Mouse (Mus musculus): ENCODE measurements at regions not wholly inside any gene's neighbourhood (a gene's known extent, or its start where the extent isn't known, plus 50 kb on each side); places are given as distances from the start of the nearest gene placed in this dataset.

DNA sequence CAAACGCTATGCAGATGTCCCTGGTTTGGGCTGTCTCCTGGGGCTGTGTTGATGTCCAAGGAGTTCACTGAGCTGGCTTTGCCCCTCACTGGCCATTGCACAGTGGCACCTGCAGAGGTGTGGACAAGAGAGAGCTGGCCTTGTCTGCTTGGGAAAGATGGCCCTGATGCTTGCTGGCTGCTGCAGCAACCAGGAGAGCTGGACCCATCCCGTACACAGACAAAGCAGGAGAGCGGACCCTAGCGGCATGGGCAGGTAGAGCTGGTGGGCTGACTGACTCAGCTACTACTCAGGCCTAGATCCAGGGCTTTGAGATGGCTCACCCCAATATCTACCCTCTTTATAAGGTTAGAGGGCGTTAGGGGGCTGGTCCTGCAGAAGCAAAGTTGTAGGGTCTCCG, 161.7 kb downstream of the CK137956 start:
- H3K4me3 ChIP-seq (replicated peaks; ENCODE audit: low read length): no peak overlapping the region
- H3K27me3 ChIP-seq (ENCODE audit: insufficient read depth, low read length): no peaks in the 10 kb centered on the region; the same call in 1 of the 2 replicates
- no peaks in the 10 kb centered on the region for H3K36me3 ChIP-seq (ENCODE audit: insufficient read depth, low read length)
- TF ChIP-seq NANOG (IDR thresholded peaks at IDR 0.05; ENCODE audit: borderline replicate concordance, low read length) (no peak), POU5F1 (IDR thresholded peaks at IDR 0.05; ENCODE audit: borderline replicate concordance, low read length) (no peak), CTCF (conservative IDR thresholded peaks at IDR 0.05; ENCODE audit: low read length) (no peak)
- H3K4me1 ChIP-seq (replicated peaks; ENCODE audit: low read depth, low read length): no peaks in the 10 kb centered on the region
- H3K9me3 ChIP-seq (ENCODE audit: low read length): peaks cover 34% of the 10 kb centered on the region

DNA sequence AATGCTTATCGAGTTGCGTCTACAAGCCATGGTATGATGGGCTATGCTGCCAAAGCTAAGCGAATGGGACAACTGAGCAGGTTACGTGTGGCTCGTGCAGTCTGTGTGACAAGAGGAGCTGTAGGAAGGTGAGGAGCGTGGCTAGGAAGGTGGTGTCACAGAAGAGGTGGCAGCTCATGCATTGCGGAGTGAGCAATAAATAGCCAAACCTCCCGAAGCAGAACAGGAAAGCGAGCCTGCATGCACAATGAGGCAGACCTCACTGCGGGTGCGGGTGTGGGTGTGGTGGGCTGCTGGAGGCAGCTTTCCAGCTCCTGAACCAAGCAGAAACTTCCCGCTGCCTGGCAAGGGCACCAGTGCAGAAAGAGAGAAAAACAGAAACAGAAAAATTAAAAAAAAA, 181.5 kb downstream of the CK137956 start:
- Histone ChIP-seq H3K4me3 (replicated peaks; ENCODE audit: low read length) (no peak overlapping the region), H3K27me3 (ENCODE audit: insufficient read depth, low read length) (peaks cover 3% of the 10 kb centered on the region; the same call in 1 of the 2 replicates), H3K36me3 (ENCODE audit: insufficient read depth, low read length) (no peaks in the 10 kb centered on the region), H3K4me1 (replicated peaks; ENCODE audit: low read depth, low read length) (no peaks in the 10 kb centered on the region; the same call in 1 of the 2 replicates), H3K9me3 (ENCODE audit: low read length) (no peaks in the 10 kb centered on the region)
- TF ChIP-seq CTCF (conservative IDR thresholded peaks at IDR 0.05; ENCODE audit: low read length) (no peak), POU5F1 (IDR thresholded peaks at IDR 0.05; ENCODE audit: borderline replicate concordance, low read length) (no peak), NANOG (IDR thresholded peaks at IDR 0.05; ENCODE audit: borderline replicate concordance, low read length) (no peak)

DNA sequence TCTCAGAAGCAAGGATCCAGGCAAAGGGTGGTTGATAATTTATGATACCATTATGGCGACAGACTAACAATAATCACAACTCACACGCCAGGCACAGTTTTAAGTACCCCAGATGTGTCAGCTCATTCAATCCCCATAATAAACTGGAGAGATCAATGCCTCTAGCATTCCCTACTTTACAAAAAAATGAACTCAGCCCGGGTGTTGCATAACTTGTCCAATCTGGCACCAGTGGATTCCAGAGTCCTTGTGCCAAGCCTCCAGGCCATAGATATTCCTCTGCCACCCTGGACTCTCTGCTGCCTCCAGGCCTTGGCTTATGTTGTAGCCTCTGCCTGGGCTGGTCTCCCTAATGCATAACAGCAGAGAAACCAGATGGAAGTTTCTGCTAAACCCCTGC, 185.0 kb downstream of the CK137956 start:
- Histone ChIP-seq H3K27me3 (ENCODE audit: insufficient read depth, low read length) (no peaks in the 10 kb centered on the region), H3K4me1 (replicated peaks; ENCODE audit: low read depth, low read length) (peaks cover 24% of the 10 kb centered on the region), H3K36me3 (ENCODE audit: insufficient read depth, low read length) (no peaks in the 10 kb centered on the region), H3K9me3 (ENCODE audit: low read length) (no peaks in the 10 kb centered on the region), H3K4me3 (replicated peaks; ENCODE audit: low read length) (no peak overlapping the region)
- TF ChIP-seq POU5F1 (IDR thresholded peaks at IDR 0.05; ENCODE audit: borderline replicate concordance, low read length) (no peak), CTCF (conservative IDR thresholded peaks at IDR 0.05; ENCODE audit: low read length) (no peak), NANOG (IDR thresholded peaks at IDR 0.05; ENCODE audit: borderline replicate concordance, low read length) (no peak)

DNA sequence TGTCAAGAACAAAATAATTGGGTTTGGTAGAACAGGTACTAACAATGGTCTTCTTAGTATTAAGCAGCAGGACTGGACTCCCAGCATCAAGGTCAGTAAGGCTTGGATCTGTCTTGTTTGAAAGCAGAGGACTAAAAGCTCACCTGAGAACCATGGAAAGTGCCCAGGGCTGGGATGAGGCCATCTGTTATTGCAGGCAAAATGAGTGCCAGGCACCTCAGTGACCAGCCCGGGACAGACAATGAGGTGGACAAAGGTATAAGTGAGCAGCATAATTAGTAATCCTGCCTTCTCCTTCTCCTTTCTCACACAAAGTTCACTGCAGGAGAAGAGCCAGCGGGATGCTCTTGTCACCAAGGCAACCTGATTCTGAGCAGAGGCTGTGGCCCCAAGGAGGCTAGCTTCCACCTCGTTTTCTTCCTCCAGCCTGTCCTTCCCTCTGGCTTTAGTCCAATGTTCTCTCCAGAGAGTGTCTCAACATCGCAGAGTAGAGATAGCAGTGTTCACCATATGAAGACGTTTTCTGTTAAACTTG, 198.7 kb downstream of the CK137956 start:
- Histone ChIP-seq H3K9me3 (ENCODE audit: low read length) (no peaks in the 10 kb centered on the region), H3K4me3 (replicated peaks; ENCODE audit: low read length) (no peak overlapping the region), H3K4me1 (replicated peaks; ENCODE audit: low read depth, low read length) (no peaks in the 10 kb centered on the region), H3K36me3 (ENCODE audit: insufficient read depth, low read length) (no peaks in the 10 kb centered on the region), H3K27me3 (ENCODE audit: insufficient read depth, low read length) (no peaks in the 10 kb centered on the region)
- no peak for TF ChIP-seq NANOG (IDR thresholded peaks at IDR 0.05; ENCODE audit: borderline replicate concordance, low read length)
- no peak for TF ChIP-seq CTCF (conservative IDR thresholded peaks at IDR 0.05; ENCODE audit: low read length)
- TF ChIP-seq POU5F1 (IDR thresholded peaks at IDR 0.05; ENCODE audit: borderline replicate concordance, low read length): no peak

DNA sequence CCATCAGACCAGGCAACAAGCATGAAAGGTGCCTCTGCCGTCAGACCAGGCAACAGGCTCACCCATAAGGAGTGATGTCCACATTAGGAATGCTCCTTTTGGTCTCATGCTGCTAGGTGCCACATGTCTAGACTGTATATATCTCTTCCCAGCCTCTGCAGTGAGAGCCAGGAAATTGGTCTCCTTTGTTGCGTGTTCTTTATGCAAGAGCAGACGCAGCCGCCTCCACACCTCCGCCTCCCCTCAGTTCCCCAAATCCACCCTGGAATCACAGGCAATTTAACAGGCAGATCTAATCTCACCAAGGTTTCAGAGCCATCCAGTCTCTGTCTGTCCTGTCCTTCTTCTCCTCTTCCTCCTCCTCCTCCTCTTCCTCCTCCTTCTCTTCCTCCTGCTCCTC, 207.0 kb downstream of the CK137956 start:
- no peaks in the 10 kb centered on the region for H3K27me3 ChIP-seq (ENCODE audit: insufficient read depth, low read length)
- H3K9me3 ChIP-seq (ENCODE audit: low read length): no peaks in the 10 kb centered on the region
- no peak overlapping the region for H3K4me3 ChIP-seq (replicated peaks; ENCODE audit: low read length)
- TF ChIP-seq NANOG (IDR thresholded peaks at IDR 0.05; ENCODE audit: borderline replicate concordance, low read length) (no peak), CTCF (conservative IDR thresholded peaks at IDR 0.05; ENCODE audit: low read length) (no peak), POU5F1 (IDR thresholded peaks at IDR 0.05; ENCODE audit: borderline replicate concordance, low read length) (no peak)
- H3K36me3 ChIP-seq (ENCODE audit: insufficient read depth, low read length): no peaks in the 10 kb centered on the region
- no peaks in the 10 kb centered on the region for H3K4me1 ChIP-seq (replicated peaks; ENCODE audit: low read depth, low read length)

DNA sequence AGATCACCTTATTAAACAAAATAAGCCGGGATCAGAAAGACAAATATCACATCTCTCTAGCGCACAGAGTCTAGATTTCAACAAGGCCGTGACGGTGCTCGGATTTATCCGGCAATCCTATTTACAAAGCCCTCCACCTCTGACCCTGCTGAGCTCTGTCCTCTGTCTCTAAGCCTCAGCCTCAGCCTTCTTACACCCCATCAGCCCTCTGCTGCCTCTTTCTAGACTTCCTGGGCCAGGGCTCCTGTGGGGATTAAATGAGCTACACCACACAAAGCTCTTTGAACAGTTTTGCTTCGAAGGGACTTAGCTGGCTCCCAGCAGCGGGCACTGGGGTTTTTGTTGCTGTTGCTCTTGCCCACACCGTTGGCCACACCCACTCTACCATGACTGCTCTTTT, 211.8 kb downstream of the CK137956 start:
- no peaks in the 10 kb centered on the region for H3K4me1 ChIP-seq (replicated peaks; ENCODE audit: low read depth, low read length)
- H3K36me3 ChIP-seq (ENCODE audit: insufficient read depth, low read length): no peaks in the 10 kb centered on the region
- no peaks in the 10 kb centered on the region for H3K27me3 ChIP-seq (ENCODE audit: insufficient read depth, low read length)
- TF ChIP-seq CTCF (conservative IDR thresholded peaks at IDR 0.05; ENCODE audit: low read length) (no peak), NANOG (IDR thresholded peaks at IDR 0.05; ENCODE audit: borderline replicate concordance, low read length) (no peak), POU5F1 (IDR thresholded peaks at IDR 0.05; ENCODE audit: borderline replicate concordance, low read length) (no peak)
- no peaks in the 10 kb centered on the region for H3K9me3 ChIP-seq (ENCODE audit: low read length)
- no peak overlapping the region for H3K4me3 ChIP-seq (replicated peaks; ENCODE audit: low read length)

DNA sequence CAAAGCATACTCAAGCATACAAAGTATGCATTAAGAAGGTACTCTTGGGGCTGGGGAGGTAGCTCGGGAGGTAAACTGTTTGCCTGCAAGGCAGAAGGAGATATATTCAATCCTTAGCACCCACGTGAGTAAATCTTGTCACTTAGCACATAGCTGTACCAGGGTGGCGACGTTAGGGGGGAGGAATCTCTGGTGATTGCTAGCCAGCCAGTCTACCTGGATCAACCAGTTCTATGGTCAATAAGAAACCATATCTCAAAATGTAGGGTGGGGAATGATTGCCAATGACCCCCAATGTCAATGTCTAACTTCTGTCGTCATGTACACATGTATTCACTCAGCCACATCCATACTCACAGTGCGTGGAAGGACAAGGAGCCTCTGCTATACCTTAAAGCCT, 214.5 kb downstream of the CK137956 start:
- Histone ChIP-seq H3K27me3 (ENCODE audit: insufficient read depth, low read length) (no peaks in the 10 kb centered on the region), H3K36me3 (ENCODE audit: insufficient read depth, low read length) (no peaks in the 10 kb centered on the region), H3K9me3 (ENCODE audit: low read length) (no peaks in the 10 kb centered on the region), H3K4me3 (replicated peaks; ENCODE audit: low read length) (no peak overlapping the region), H3K4me1 (replicated peaks; ENCODE audit: low read depth, low read length) (no peaks in the 10 kb centered on the region)
- TF ChIP-seq NANOG (IDR thresholded peaks at IDR 0.05; ENCODE audit: borderline replicate concordance, low read length): no peak
- no peak for TF ChIP-seq CTCF (conservative IDR thresholded peaks at IDR 0.05; ENCODE audit: low read length)
- no peak for TF ChIP-seq POU5F1 (IDR thresholded peaks at IDR 0.05; ENCODE audit: borderline replicate concordance, low read length)

DNA sequence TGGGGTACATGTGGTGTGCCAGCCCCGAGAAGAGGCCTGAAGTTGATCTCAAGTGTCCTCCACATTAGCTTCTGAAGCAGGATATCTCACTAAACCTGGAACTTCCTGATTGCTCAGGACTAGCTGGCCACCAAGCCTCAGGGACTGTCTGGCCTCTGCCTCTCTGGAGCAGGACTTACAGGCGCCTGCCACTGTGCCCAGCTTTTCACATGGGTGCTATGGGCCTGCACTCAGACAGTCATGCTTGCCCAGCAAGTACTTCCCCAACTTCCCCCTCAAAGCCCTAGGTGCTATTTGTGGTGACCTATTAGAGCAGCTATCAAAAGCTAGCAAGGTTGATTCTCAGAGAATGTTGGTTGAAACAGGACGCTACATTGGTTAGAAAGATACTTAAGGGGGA, 220.0 kb downstream of the CK137956 start:
- no peak for TF ChIP-seq CTCF (conservative IDR thresholded peaks at IDR 0.05; ENCODE audit: low read length)
- no peak for TF ChIP-seq POU5F1 (IDR thresholded peaks at IDR 0.05; ENCODE audit: borderline replicate concordance, low read length)
- TF ChIP-seq NANOG (IDR thresholded peaks at IDR 0.05; ENCODE audit: borderline replicate concordance, low read length): no peak
- no peaks in the 10 kb centered on the region for H3K9me3 ChIP-seq (ENCODE audit: low read length)
- no peaks in the 10 kb centered on the region for H3K4me1 ChIP-seq (replicated peaks; ENCODE audit: low read depth, low read length)
- H3K4me3 ChIP-seq (replicated peaks; ENCODE audit: low read length): no peak overlapping the region
- no peaks in the 10 kb centered on the region for H3K36me3 ChIP-seq (ENCODE audit: insufficient read depth, low read length)
- H3K27me3 ChIP-seq (ENCODE audit: insufficient read depth, low read length): no peaks in the 10 kb centered on the region

DNA sequence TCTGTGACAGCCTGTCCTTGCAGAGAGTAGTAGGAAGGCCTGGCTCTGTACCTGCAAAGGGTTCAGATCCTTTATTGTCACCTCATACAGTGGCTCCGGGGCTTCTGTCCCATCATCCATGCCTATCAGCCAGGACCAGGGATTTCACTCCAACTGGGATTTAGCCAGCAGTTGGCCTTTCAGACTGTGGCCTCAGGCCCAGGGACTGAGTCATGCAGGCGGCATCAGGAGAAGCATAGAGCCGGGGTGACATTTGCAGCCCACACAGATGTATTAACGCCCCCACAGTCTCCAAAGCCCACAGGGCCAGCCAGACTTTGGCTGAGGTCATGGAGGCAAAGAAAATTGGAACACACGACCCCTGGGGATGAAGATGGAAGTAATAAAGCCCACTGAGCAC, 222.9 kb downstream of the CK137956 start:
- Histone ChIP-seq H3K27me3 (ENCODE audit: insufficient read depth, low read length) (no peaks in the 10 kb centered on the region), H3K9me3 (ENCODE audit: low read length) (no peaks in the 10 kb centered on the region), H3K4me3 (replicated peaks; ENCODE audit: low read length) (no peak overlapping the region), H3K4me1 (replicated peaks; ENCODE audit: low read depth, low read length) (no peaks in the 10 kb centered on the region), H3K36me3 (ENCODE audit: insufficient read depth, low read length) (no peaks in the 10 kb centered on the region)
- TF ChIP-seq POU5F1 (IDR thresholded peaks at IDR 0.05; ENCODE audit: borderline replicate concordance, low read length): no peak
- TF ChIP-seq NANOG (IDR thresholded peaks at IDR 0.05; ENCODE audit: borderline replicate concordance, low read length): no peak
- TF ChIP-seq CTCF (conservative IDR thresholded peaks at IDR 0.05; ENCODE audit: low read length): no peak
